Mouse (Mus musculus) G1E-ER4 (cell line): ENCODE measurements around the gene Acsf3. TPM values are rescaled to one million over a fixed set of nuclear protein-coding genes. Genes with fewer than 3 reads are reported as not detected.

Experiments used
- GATA1 ChIP-seq: IDR thresholded peaks from one replicate; pipeline ENCODE4 v1.8.0; 2012; ENCODE audit warnings: low read length, inconsistent platforms
- polyA plus RNA-seq: library from polyadenylated mRNA; stranded (reverse); fragments of >175 nt; gene quantifications from 2 replicates; pipeline ENCODE4 v1.2.3, GENCODE M21; 2012

Gene Acsf3
- polyA plus RNA-seq, 1 experiment: 0.14 TPM

GRCm38 (mm10) chr8:122851692-122852545 lies 76.6 kb downstream of the Acsf3 start:
- TF ChIP-seq GATA1: no peak

- TF ChIP-seq GATA1: no peak
Measured at GRCm38 (mm10) chr8:122852546-122852905, 77.2 kb downstream of the Acsf3 start.

- no peak for TF ChIP-seq GATA1
Measured at GRCm38 (mm10) chr8:122853340-122853771, 78.1 kb downstream of the Acsf3 start.

DNA sequence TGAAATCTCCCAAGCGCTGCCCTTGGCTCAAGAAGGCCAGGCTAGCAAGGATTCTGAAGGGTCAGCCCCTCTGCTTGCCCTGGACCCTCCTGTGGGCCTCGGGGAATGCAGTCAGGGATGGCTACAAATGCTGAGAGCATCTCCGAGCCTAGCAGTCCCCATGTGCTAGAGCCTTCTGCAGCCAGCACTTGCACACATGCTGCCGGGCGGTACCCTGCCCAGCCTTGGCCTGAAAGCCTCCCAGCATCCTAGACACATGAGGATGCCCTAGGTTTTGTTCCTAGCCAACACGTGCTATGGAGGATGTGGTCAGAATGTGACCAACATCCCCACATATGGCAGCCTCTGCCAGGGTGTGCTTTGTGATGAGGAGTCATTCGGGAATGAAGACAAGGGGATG lies 79.1 kb downstream of the Acsf3 start:
- TF ChIP-seq GATA1: no peak

- TF ChIP-seq GATA1: no peak
Measured at GRCm38 (mm10) chr8:122855123-122855522, 79.8 kb downstream of the Acsf3 start.

DNA sequence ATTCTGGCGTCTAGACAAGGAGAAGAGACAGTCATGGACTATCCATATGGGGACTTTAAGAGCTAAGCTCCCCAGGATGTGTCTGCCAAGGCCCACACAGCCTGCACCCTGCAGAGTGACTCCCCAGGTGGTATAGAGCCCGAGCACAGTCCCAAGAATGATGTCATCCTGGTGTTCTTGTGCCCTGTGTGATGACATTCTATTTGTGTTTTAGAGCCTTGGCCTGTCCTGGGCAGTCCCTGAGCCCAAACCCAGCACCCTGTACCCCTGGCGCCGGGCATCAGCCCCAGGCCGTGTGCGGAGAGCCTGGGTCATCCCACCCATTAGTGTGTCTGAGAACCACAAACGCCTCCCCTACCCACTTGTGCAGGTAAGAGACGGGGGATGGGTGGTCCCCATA lies 81.0 kb downstream of the Acsf3 start:
- no peak for TF ChIP-seq GATA1

GRCm38 (mm10) chr8:122859843-122860242 lies 84.6 kb downstream of the Acsf3 start:
- no peak for TF ChIP-seq GATA1

- no peak for TF ChIP-seq GATA1
Measured at GRCm38 (mm10) chr8:122864719-122865129, 89.4 kb downstream of the Acsf3 start.

DNA sequence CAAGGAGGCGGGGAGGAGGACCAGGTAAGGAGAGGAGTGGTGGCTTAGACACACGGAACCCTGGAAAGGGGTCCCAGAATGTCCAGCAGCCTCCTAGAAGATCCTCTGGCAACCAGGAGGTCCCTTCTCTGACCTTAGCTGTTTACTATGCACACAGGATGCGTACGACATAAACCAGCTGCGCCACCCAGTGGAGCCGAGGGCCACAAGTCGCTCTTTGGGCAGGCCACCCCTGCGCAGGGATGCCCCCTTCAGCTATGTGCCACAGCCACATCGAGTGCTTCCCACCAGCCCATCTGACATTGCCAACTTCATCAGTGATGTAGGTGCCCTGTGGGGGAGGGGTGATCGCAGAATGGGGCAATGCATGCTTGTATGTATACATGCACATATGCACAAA lies 90.2 kb downstream of the Acsf3 start:
- TF ChIP-seq GATA1: no peak

GRCm38 (mm10) chr8:122866231-122866630 lies 90.9 kb downstream of the Acsf3 start:
- no peak for TF ChIP-seq GATA1

Other genes with a start within 250 kb of the Acsf3 start
- 69.8 and 70.8 TPM in 2 replicates for gene Piezo1, start 224.2 kb upstream of the Acsf3 start, polyA plus RNA-seq
- gene Cdt1, start 207.5 kb upstream of the Acsf3 start, polyA plus RNA-seq: 256 and 305 TPM in 2 replicates
- gene Aprt, start 198.6 kb upstream of the Acsf3 start, polyA plus RNA-seq: 236 and 483 TPM in 2 replicates
- gene Galns, start 164.0 kb upstream of the Acsf3 start, polyA plus RNA-seq: 3.2 and 3.4 TPM in 2 replicates
- gene Trappc2l, start 163.8 kb upstream of the Acsf3 start, polyA plus RNA-seq: 0.46 and 1.2 TPM in 2 replicates
- not detected in 2 replicates for gene Pabpn1l, start 152.7 kb upstream of the Acsf3 start, polyA plus RNA-seq
- 256 and 273 TPM in 2 replicates for gene Cbfa2t3, start 76.4 kb upstream of the Acsf3 start, polyA plus RNA-seq
- gene Cdh15, start 72.5 kb downstream of the Acsf3 start, polyA plus RNA-seq: not detected in 2 replicates